Mouse (Mus musculus): ENCODE data around the gene Dohh.

DNA sequence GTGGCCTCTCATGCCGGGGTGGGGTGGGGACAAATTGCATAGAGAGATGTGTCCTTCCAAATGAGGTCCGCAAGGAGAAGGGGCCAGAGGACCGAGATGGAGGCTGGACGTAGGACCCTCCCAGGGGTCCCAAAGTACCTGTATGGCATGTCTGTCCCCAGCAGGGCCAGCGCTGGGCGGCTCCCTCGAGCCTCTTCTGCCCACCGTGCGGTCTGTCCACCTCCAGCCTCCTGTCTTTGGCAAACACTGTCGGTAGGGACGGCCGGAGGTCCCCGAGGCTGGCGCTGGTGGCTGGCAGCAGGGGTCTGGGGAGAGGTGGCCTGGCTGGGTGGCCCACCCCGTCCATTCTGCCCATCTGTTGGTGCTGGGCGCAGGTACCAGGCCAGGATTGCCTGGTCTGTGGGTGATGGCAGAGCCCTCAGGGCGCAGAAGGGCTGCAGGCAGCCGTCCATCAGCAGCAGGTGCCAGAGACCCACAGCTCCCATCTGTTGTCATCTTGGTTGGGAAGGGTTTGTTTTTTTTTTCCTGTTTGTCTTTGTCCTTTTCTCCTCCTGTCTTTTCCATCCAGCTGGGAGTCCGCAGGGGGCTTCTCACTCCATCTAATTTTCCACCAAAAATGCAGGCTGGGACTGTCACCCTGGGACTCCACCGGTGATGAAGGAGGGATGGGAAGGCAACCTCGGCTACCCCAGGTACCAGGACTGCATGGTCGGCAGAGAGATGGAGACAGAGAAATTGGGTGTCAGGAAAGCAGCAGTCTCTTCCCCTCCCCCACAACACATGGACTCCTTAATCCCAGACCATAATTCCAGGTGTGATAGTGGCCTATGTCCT, 16.4 kb downstream of the Dohh start:
- no peak for TF ChIP-seq CTCF (IDR thresholded peaks at IDR 0.05; ENCODE audit: low read depth, low read length)
- TF ChIP-seq EP300 (IDR thresholded peaks at IDR 0.05; ENCODE audit: insufficient read depth, low read depth, low read length): no peak
